Mouse (Mus musculus) B cell, adult 62 days (primary cell): Measurements from ENCODE around the gene Hnrnpm. TPM values are rescaled to one million over a fixed set of nuclear protein-coding genes. Genes with fewer than 3 reads are reported as not detected.

Experiments
- total RNA-seq: library from RNA; stranded (reverse); gene quantifications from 4 replicates; pipeline ENCODE4 v1.2.4, GENCODE M21; 2023

Hnrnpm gene
- total RNA-seq = 368 to 402 TPM (median 383 TPM) in 4 replicates

DNA sequence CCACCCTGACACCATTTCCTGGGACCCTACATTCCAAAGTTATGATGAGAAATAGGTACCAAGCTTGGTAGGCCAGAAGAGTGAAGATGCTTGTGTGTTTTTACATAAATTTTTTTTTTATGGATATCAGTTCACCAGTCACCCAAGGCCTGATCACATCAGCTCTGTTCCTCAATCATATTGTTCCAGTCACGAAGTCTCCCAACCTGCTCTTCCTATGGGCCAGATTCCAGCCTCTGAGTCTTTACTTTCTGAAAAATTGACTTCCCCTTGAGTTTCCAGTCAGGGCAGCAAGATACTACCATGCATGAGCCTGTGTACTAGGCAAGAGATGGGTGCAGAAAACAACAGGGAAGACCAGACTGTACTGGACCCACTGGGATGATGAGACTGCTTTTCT is at the start of gene Hnrnpm:
Gene Hnrnpm (minus strand): TSS at position 101 of the 400 bp plus-strand sequence.

DNA sequence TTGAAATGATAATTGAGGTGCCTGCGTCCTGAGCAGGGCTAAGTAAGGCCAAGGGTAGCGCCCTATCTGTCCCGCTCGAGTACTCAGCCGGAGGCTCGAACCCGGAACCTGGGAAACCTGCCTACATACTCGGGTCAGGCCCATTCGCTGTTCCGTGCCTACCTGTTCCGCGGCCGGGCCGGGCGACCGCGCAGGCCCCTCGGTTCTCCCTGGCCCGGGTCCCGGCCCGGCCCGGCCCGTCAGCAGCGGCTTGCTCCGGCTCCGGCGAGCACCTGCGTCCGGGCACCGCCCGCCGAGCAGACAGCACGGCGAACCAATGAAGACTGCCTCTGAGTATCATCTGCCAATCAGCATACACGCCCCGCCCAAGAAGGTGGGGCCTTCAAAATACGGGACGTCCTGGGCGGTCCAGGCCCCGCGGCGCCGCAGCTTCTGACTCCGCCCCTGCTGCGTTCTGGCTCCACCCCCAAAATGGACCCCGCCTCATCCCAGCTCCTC is 31.8 kb upstream of the Hnrnpm start, which contains the start of gene March2:
Gene March2 (minus strand): TSS at position 287 of the 498 bp plus-strand sequence.

DNA sequence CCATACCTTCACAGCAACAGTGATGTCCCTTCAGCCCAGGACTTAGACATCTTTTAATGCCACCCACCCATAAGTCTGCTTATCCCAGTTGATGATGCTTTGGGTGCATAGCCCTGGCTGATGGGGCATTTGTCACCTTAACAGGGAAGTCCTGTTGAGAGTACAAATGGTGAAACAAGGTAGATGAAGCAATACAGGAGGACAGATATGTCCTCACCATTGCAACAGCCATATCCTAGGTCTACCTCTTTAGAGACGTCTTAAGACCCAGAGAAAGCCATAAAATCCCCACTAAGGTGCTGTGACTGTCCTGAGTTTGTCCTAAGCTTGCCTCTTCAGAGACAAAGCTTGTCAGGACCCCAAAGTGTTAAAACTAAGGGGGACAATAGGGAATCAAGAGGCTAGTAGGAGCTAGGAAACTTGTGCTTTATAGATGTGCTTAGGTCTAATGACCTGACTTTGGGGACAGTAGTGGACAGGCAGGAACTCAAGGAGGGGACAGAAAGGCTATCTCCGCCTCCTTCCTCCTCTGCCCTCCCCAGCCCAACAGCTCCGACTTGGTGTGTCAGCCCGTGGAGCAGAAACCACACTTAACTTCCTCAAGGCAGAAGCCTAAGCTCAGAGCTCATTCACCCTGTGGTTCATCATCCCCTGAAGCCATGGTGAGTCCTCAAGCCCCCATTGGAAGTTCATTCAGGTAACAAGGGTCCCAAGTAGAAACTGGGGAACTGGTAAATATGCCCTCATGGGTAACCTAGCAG is 49.0 kb downstream of the Hnrnpm start, which contains the start of gene Pram1:
Gene Pram1 (plus strand): TSS at position 541 of the 761 bp plus-strand sequence.

DNA sequence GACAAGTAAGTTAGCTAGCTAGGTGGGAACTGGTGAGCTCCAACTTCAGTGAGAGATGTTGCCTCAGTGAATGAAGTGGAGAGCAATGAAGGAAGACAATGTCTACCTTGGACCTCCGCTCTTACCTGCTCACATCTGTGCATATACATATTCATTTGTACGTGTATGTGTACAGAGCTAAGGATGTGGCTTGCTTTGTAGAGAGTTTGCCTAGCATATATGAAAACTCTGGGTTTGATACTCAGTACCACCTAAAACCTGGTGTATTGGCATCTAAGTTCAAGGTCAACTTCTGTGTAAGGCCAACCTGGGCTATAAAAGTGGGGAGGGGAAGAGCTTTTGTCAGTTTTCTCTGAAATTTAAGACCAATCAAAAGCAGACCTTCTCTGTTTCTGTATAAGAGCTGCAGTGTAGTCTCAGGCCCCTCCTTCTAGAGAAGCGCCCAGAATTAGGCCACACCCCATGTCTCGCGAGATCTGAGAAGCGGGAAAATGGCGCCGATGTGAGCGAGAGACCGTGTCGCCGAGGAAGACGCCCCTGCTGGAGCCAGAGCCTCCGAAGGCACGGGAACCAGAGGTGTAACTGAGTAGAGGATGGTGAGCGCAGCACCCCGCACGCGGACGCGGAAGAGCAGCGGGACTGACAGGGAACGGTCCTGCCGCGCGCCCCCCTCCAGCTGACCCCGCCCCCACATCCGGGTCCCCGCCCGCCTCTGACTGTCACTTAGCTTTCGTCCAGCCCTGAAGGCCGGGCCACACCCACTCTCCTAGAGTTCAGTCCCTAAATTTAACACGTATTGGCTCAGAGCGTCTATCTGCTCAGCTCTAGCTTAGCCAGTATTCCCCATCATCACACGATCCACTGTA is 57.8 kb downstream of the Hnrnpm start, which contains the start of gene Zfp414:
Gene Zfp414 (plus strand): TSS at position 470 of the 866 bp plus-strand sequence.

Other genes with a start within 250 kb of the Hnrnpm start
- 70.9 to 86.1 TPM (median 78.6 TPM) in 4 replicates for gene Adamts10, start 162.7 kb downstream of the Hnrnpm start, total RNA-seq
- gene Myo1f, start 131.2 kb downstream of the Hnrnpm start, total RNA-seq = 17.6 to 26.2 TPM (median 20.6 TPM) in 4 replicates
- 34.4 to 37.6 TPM (median 36.0 TPM) in 4 replicates for gene Zfp414, start 57.8 kb downstream of the Hnrnpm start, total RNA-seq
- gene Pram1, start 48.8 kb downstream of the Hnrnpm start, total RNA-seq = 0.91 to 3.0 TPM (median 2.3 TPM) in 3 of 4 replicates, not detected in the other
- gene March2, start 31.8 kb upstream of the Hnrnpm start, total RNA-seq = 42.0 to 48.3 TPM (median 44.9 TPM) in 4 replicates
- gene Rab11b, start 73.7 kb upstream of the Hnrnpm start, total RNA-seq = 193 to 221 TPM (median 217 TPM) in 4 replicates
- 0.42 to 0.43 TPM in 2 of 4 replicates, not detected in the others for gene Angptl4, start 95.0 kb upstream of the Hnrnpm start, total RNA-seq
- 1.8 to 3.6 TPM (median 2.5 TPM) in 4 replicates for gene Kank3, start 123.7 kb upstream of the Hnrnpm start, total RNA-seq
- gene Rps28, start 137.7 kb upstream of the Hnrnpm start, total RNA-seq = 3,326 to 3,462 TPM (median 3,401 TPM) in 4 replicates
- gene Ndufa7, start 137.7 kb upstream of the Hnrnpm start, total RNA-seq = 142 to 168 TPM (median 145 TPM) in 4 replicates
- gene Cd320, start 156.2 kb upstream of the Hnrnpm start, total RNA-seq = 3.6 to 7.8 TPM (median 5.2 TPM) in 4 replicates
- gene Gm7029, start 187.0 kb upstream of the Hnrnpm start, total RNA-seq = not detected in 4 replicates
- gene Kifc1, start 203.8 kb upstream of the Hnrnpm start, total RNA-seq = 2.4 to 6.4 TPM (median 2.6 TPM) in 4 replicates
- gene Platr17, start 218.3 kb upstream of the Hnrnpm start, total RNA-seq = 0.75 to 0.94 TPM in 2 of 4 replicates, not detected in the others
- 43.7 to 52.6 TPM (median 49.3 TPM) in 4 replicates for gene Daxx, start 222.6 kb upstream of the Hnrnpm start, total RNA-seq
- 431 to 449 TPM (median 436 TPM) in 4 replicates for gene Tapbp, start 229.0 kb upstream of the Hnrnpm start, total RNA-seq
- 37.5 to 42.9 TPM (median 39.2 TPM) in 4 replicates for gene Zbtb22, start 229.0 kb upstream of the Hnrnpm start, total RNA-seq
- 169 to 183 TPM (median 181 TPM) in 4 replicates for gene Rgl2, start 242.7 kb upstream of the Hnrnpm start, total RNA-seq